Mouse (Mus musculus) right cerebral cortex, adult 2 months (tissue): Measurements from ENCODE around the gene Lsm6.

Experiments used
- DNase-seq, 2 experiments: peaks; one replicate each; pipeline ENCODE4 v3.0.0; 2021 to 2022; ENCODE audit warnings: low spot score in 2 of 2

Gene Lsm6

GRCm38 (mm10) chr8:78806006-78806405 is 14.9 kb downstream of the Lsm6 start:
- no peak for DNase-seq

GRCm38 (mm10) chr8:78801201-78801600 is 19.7 kb downstream of the Lsm6 start:
- DNase-seq = no peak

DNA sequence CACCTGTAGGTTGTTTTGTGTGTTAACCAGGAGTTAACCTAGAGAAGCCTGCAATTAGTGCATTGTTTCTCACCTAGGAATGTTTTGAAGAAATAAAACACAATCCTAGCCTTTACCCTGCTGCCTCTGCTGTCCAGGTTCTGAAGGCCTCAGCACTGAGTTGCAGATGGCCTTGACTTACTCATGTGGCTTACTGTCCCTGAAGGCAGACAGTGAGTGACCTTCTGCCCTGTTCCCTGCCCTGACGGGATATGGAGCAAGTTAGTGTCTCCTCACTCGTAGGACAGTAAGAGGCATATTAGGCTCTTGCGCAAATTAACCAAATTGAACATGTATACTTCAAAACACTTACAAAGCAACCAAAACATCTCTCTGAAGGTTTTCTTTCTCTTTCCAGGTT is 22.3 kb downstream of the Lsm6 start:
- DNase-seq = no peak

GRCm38 (mm10) chr8:78797985-78798384 is 23.0 kb downstream of the Lsm6 start:
- DNase-seq = no peak

DNA sequence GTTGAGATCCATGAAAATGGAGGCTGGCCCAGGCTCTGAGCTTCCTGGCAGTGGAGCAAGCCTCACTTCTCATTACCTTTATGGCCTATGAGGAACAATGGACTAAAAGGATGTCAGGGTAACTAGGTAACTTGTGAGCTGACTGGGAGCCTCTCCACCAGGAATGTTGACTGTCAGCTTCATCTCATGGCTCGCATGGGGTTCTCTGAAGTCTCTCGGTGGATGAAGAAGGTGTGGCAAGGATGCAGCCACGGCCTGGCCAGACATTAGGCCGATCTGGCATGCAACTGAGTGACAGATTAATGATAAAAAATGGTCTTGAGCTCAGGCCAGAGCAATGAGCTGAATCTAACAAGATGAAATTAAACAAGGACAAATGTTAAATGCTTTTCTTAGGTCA is 27.7 kb downstream of the Lsm6 start:
- DNase-seq = no peak

GRCm38 (mm10) chr8:78776816-78777215 is 44.1 kb downstream of the Lsm6 start:
- no peak for DNase-seq

DNA sequence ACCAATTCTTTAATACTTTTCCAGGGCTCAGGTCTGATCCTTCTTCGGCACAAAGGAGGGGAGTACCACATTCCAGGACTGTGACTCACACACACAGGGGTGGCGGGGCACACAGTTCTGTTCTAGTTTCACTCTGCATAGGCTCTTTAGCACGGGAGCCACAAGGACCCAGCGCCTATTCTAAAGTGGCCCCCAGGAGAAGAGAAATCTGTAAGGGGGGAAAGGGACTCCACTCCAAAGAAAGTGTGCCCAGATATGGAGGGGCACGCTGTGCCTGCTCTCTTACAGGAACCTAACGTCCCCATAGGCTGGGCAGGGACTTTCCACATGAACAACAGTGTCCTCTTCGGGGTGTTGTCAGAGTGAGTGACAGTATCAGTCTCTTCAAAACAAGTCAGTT is 49.7 kb downstream of the Lsm6 start:
- DNase-seq = no peak

- no peak for DNase-seq
Observed at GRCm38 (mm10) chr8:78770584-78770983, 50.4 kb downstream of the Lsm6 start.

GRCm38 (mm10) chr8:78765556-78765955 is 55.4 kb downstream of the Lsm6 start:
- no peak for DNase-seq

GRCm38 (mm10) chr8:78764976-78765375 is 56.0 kb downstream of the Lsm6 start:
- no peak for DNase-seq

DNA sequence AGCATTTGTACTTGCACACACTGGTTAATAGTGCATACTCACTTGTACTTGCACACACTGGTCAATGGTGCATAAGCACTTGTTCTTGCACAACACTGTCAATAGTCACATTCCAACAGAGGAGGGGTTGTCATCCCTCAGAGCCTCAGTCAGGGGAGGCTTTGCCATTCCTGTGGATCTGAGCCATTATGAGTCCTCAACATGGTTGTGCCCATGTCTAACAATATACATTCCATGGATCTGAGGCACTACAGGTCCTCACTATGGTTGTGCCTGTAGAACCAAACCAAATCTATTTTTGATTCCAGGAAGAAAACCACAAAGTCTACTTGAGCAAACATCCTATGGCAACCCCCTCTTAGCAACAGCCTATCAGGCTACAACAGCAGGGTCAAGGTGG is 61.8 kb downstream of the Lsm6 start:
- no peak for DNase-seq

GRCm38 (mm10) chr8:78754986-78755385 is 66.0 kb downstream of the Lsm6 start:
- no peak for DNase-seq
